Mouse (Mus musculus): Measurements from ENCODE around the gene Tacc3. TPM values are rescaled to one million over a fixed set of nuclear protein-coding genes. Genes with fewer than 3 reads are reported as not detected.

The Tacc3 gene
- polyA plus RNA-seq, 1 experiment from 2014 or later = 277 TPM

GRCm38 (mm10) chr5:33705612-33706349, 47.9 kb downstream of the Tacc3 start:
- no peak overlapping the region for H3K4me3 ChIP-seq (ENCODE audit: low read depth, low read length)
- H3K9me3 ChIP-seq (ENCODE audit: control insufficient read depth, low read length) = no peaks in the 10 kb centered on the region
- peaks cover 42% of the 10 kb centered on the region for H3K4me1 ChIP-seq (ENCODE audit: control insufficient read depth, insufficient read depth, low read length)
- peak overlapping the region; percentile 28 for H3K4me2 ChIP-seq
- H3K9ac ChIP-seq (ENCODE audit: low read length) = peak overlapping the region; percentile 31
- 10% methylated on average over 9 of the region's 9 CpGs for WGBS
- H3K27me3 ChIP-seq (ENCODE audit: control insufficient read depth, insufficient read depth, low read length) = peaks cover 21% of the 10 kb centered on the region
- ATAC-seq (ENCODE audit: low FRiP score) (no peak), DNase-seq (ENCODE audit: low spot score, missing footprints) (peak; percentile 92)
- H3K36me3 ChIP-seq (ENCODE audit: control insufficient read depth, insufficient read depth, low read length) = no peaks in the 10 kb centered on the region
- peak overlapping the region; percentile 88 for H3K27ac ChIP-seq (ENCODE audit: low read depth, low read length)

- H3K27ac ChIP-seq (ENCODE audit: low read depth, low read length) = peak overlapping the region; percentile 88
- no peak overlapping the region for H3K4me3 ChIP-seq (ENCODE audit: low read depth, low read length)
- H3K9ac ChIP-seq (ENCODE audit: low read length) = no peak overlapping the region; the same call in 1 of the 2 replicates
- H3K9me3 ChIP-seq (ENCODE audit: control insufficient read depth, low read length) = no peaks in the 10 kb centered on the region
- H3K4me1 ChIP-seq (ENCODE audit: control insufficient read depth, insufficient read depth, low read length) = peaks cover 42% of the 10 kb centered on the region
- ATAC-seq (ENCODE audit: low FRiP score) (no peak), DNase-seq (ENCODE audit: low spot score, missing footprints) (no peak)
- H3K4me2 ChIP-seq = no peak overlapping the region
- peaks cover 16% of the 10 kb centered on the region for H3K27me3 ChIP-seq (ENCODE audit: control insufficient read depth, insufficient read depth, low read length)
- 86% methylated on average over 1 of the region's 1 CpGs for WGBS
- no peaks in the 10 kb centered on the region for H3K36me3 ChIP-seq (ENCODE audit: control insufficient read depth, insufficient read depth, low read length)
These were observed 48.4 kb downstream of the Tacc3 start for GRCm38 (mm10) chr5:33706350-33706629.

- DNase-seq (ENCODE audit: low spot score, missing footprints) (no peak), ATAC-seq (ENCODE audit: low FRiP score) (no peak)
- H3K4me1 ChIP-seq (ENCODE audit: control insufficient read depth, insufficient read depth, low read length) = peaks cover 42% of the 10 kb centered on the region
- no peaks in the 10 kb centered on the region for H3K9me3 ChIP-seq (ENCODE audit: control insufficient read depth, low read length)
- H3K36me3 ChIP-seq (ENCODE audit: control insufficient read depth, insufficient read depth, low read length) = no peaks in the 10 kb centered on the region
- peaks cover 10% of the 10 kb centered on the region for H3K27me3 ChIP-seq (ENCODE audit: control insufficient read depth, insufficient read depth, low read length)
- no peak overlapping the region for H3K27ac ChIP-seq (ENCODE audit: low read depth, low read length)
- no peak overlapping the region for H3K4me2 ChIP-seq
- no peak overlapping the region for H3K9ac ChIP-seq (ENCODE audit: low read length)
- H3K4me3 ChIP-seq (ENCODE audit: low read depth, low read length) = no peak overlapping the region
- WGBS = 82% methylated on average over 4 of the region's 4 CpGs
These were observed 49.2 kb downstream of the Tacc3 start for GRCm38 (mm10) chr5:33707163-33707562.

- Histone ChIP-seq H3K9ac (ENCODE audit: low read length) (no peak overlapping the region), H3K4me1 (ENCODE audit: control insufficient read depth, insufficient read depth, low read length) (peaks cover 36% of the 10 kb centered on the region), H3K27me3 (ENCODE audit: control insufficient read depth, insufficient read depth, low read length) (peaks cover 16% of the 10 kb centered on the region; the same call in 1 of the 2 replicates), H3K4me3 (ENCODE audit: low read depth, low read length) (no peak overlapping the region), H3K27ac (ENCODE audit: low read depth, low read length) (no peak overlapping the region), H3K4me2 (no peak overlapping the region), H3K9me3 (ENCODE audit: control insufficient read depth, low read length) (no peaks in the 10 kb centered on the region), H3K36me3 (ENCODE audit: control insufficient read depth, insufficient read depth, low read length) (no peaks in the 10 kb centered on the region)
- DNase-seq (ENCODE audit: low spot score, missing footprints) = no peak
- WGBS = 21% methylated on average over 2 of the region's 2 CpGs
- ATAC-seq (ENCODE audit: low FRiP score) = no peak
These were observed 51.1 kb downstream of the Tacc3 start for GRCm38 (mm10) chr5:33709037-33709436.

GRCm38 (mm10) chr5:33712550-33712949, 54.6 kb downstream of the Tacc3 start:
- WGBS = 77% methylated on average over 2 of the region's 2 CpGs
- H3K9ac ChIP-seq (ENCODE audit: low read length) = no peak overlapping the region
- H3K27me3 ChIP-seq (ENCODE audit: control insufficient read depth, insufficient read depth, low read length) = peaks cover 22% of the 10 kb centered on the region; the same call in 1 of the 2 replicates
- no peak overlapping the region for H3K4me3 ChIP-seq (ENCODE audit: low read depth, low read length)
- no peaks in the 10 kb centered on the region for H3K9me3 ChIP-seq (ENCODE audit: control insufficient read depth, low read length)
- H3K4me1 ChIP-seq (ENCODE audit: control insufficient read depth, insufficient read depth, low read length) = peaks cover 2% of the 10 kb centered on the region; the same call in 1 of the 2 replicates
- H3K27ac ChIP-seq (ENCODE audit: low read depth, low read length) = no peak overlapping the region
- ATAC-seq (ENCODE audit: low FRiP score) (no peak), DNase-seq (ENCODE audit: low spot score, missing footprints) (no peak)
- H3K36me3 ChIP-seq (ENCODE audit: control insufficient read depth, insufficient read depth, low read length) = no peaks in the 10 kb centered on the region
- no peak overlapping the region for H3K4me2 ChIP-seq

- DNase-seq (ENCODE audit: low spot score, missing footprints) (no peak), ATAC-seq (ENCODE audit: low FRiP score) (peak; percentile 51; the same call in 1 of the 2 replicates)
- 27% methylated on average over 2 of the region's 2 CpGs for WGBS
- peaks cover 28% of the 10 kb centered on the region; the same call in 1 of the 2 replicates for H3K27me3 ChIP-seq (ENCODE audit: control insufficient read depth, insufficient read depth, low read length)
- no peak overlapping the region for H3K27ac ChIP-seq (ENCODE audit: low read depth, low read length)
- H3K4me1 ChIP-seq (ENCODE audit: control insufficient read depth, insufficient read depth, low read length) = peaks cover 12% of the 10 kb centered on the region
- H3K9me3 ChIP-seq (ENCODE audit: control insufficient read depth, low read length) = no peaks in the 10 kb centered on the region
- H3K4me3 ChIP-seq (ENCODE audit: low read depth, low read length) = no peak overlapping the region
- H3K9ac ChIP-seq (ENCODE audit: low read length) = no peak overlapping the region
- no peaks in the 10 kb centered on the region for H3K36me3 ChIP-seq (ENCODE audit: control insufficient read depth, insufficient read depth, low read length)
- no peak overlapping the region for H3K4me2 ChIP-seq
These were observed 57.3 kb downstream of the Tacc3 start for GRCm38 (mm10) chr5:33715182-33715581.

GRCm38 (mm10) chr5:33716467-33716866, 58.5 kb downstream of the Tacc3 start:
- Histone ChIP-seq H3K4me3 (ENCODE audit: low read depth, low read length) (no peak overlapping the region), H3K9me3 (ENCODE audit: control insufficient read depth, low read length) (no peaks in the 10 kb centered on the region), H3K4me2 (no peak overlapping the region), H3K27me3 (ENCODE audit: control insufficient read depth, insufficient read depth, low read length) (peaks cover 33% of the 10 kb centered on the region; the same call in 1 of the 2 replicates), H3K9ac (ENCODE audit: low read length) (no peak overlapping the region), H3K4me1 (ENCODE audit: control insufficient read depth, insufficient read depth, low read length) (peaks cover 23% of the 10 kb centered on the region), H3K27ac (ENCODE audit: low read depth, low read length) (no peak overlapping the region), H3K36me3 (ENCODE audit: control insufficient read depth, insufficient read depth, low read length) (no peaks in the 10 kb centered on the region)
- DNase-seq (ENCODE audit: low spot score, missing footprints) = no peak
- no peak; the same call in 1 of the 2 replicates for ATAC-seq (ENCODE audit: low FRiP score)
- whole genome bisulfite sequencing = 82% methylated on average over 6 of the region's 6 CpGs

GRCm38 (mm10) chr5:33718460-33718859, 60.5 kb downstream of the Tacc3 start:
- ATAC-seq (ENCODE audit: low FRiP score) (no peak), DNase-seq (ENCODE audit: low spot score, missing footprints) (no peak)
- 55% methylated on average over 5 of the region's 5 CpGs for WGBS
- Histone ChIP-seq H3K4me1 (ENCODE audit: control insufficient read depth, insufficient read depth, low read length) (peaks cover 34% of the 10 kb centered on the region), H3K9me3 (ENCODE audit: control insufficient read depth, low read length) (no peaks in the 10 kb centered on the region), H3K27ac (ENCODE audit: low read depth, low read length) (no peak overlapping the region), H3K27me3 (ENCODE audit: control insufficient read depth, insufficient read depth, low read length) (peaks cover 36% of the 10 kb centered on the region; the same call in 1 of the 2 replicates), H3K36me3 (ENCODE audit: control insufficient read depth, insufficient read depth, low read length) (no peaks in the 10 kb centered on the region), H3K4me2 (no peak overlapping the region), H3K4me3 (ENCODE audit: low read depth, low read length) (no peak overlapping the region), H3K9ac (ENCODE audit: low read length) (no peak overlapping the region)

- 11% methylated on average over 8 of the region's 8 CpGs for WGBS
- Histone ChIP-seq H3K36me3 (ENCODE audit: control insufficient read depth, insufficient read depth, low read length) (no peaks in the 10 kb centered on the region), H3K4me2 (peak overlapping the region; percentile 88), H3K4me3 (ENCODE audit: low read depth, low read length) (peak overlapping the region; percentile 88), H3K27me3 (ENCODE audit: control insufficient read depth, insufficient read depth, low read length) (peaks cover 44% of the 10 kb centered on the region; the same call in 1 of the 2 replicates), H3K27ac (ENCODE audit: low read depth, low read length) (peak overlapping the region; percentile 30; the same call in 1 of the 2 replicates), H3K9me3 (ENCODE audit: control insufficient read depth, low read length) (no peaks in the 10 kb centered on the region), H3K9ac (ENCODE audit: low read length) (peak overlapping the region; percentile 97; the same call in 1 of the 2 replicates), H3K4me1 (ENCODE audit: control insufficient read depth, insufficient read depth, low read length) (peaks cover 59% of the 10 kb centered on the region)
- no peak for ATAC-seq (ENCODE audit: low FRiP score)
- DNase-seq (ENCODE audit: low spot score, missing footprints) = peak; percentile 94
These were observed 63.0 kb downstream of the Tacc3 start for GRCm38 (mm10) chr5:33720852-33721490.
